Mouse (Mus musculus) heart, embryonic 13.5 days (tissue): ENCODE results near the gene Ankrd40. TPM values are rescaled to one million over a fixed set of nuclear protein-coding genes. Genes with fewer than 3 reads are reported as not detected.

Source experiments
- ATAC-seq: fragments of 200-750 bp; cut with Nextera tagmentation; 2 replicates; pipeline ENCODE4 v1.8.0; 2017; ENCODE audit warnings: moderate TSS enrichment; ENCODE audit not compliant: insufficient number of reproducible peaks, low FRiP score, low TSS enrichment; ENCODE audit errors: extremely low read depth
- H3K27ac ChIP-seq: fragments of 300-500 bp; sonication (generic); replicated peaks from 2 replicates; pipeline ENCODE4 v1.5.1; 2015; ENCODE audit warnings: moderate library complexity, mild to moderate bottlenecking, inconsistent platforms
- H3K27me3 ChIP-seq: fragments of 300-500 bp; sonication (generic); replicated peaks from 2 replicates; pipeline ENCODE4 v1.6.1; 2015; ENCODE audit warnings: mild to moderate bottlenecking, inconsistent platforms
- H3K36me3 ChIP-seq: fragments of 300-500 bp; sonication (generic); 2 replicates; pipeline ENCODE4 v1.6.1; 2015; ENCODE audit warnings: mild to moderate bottlenecking, inconsistent platforms
- H3K4me1 ChIP-seq: fragments of 300-500 bp; sonication (generic); 2 replicates; pipeline ENCODE4 v1.6.1; 2015; ENCODE audit warnings: inconsistent platforms
- H3K4me2 ChIP-seq: fragments of 300-500 bp; sonication (generic); 2 replicates; pipeline ENCODE4 v1.6.1; 2015; ENCODE audit warnings: inconsistent platforms, mild to moderate bottlenecking, moderate library complexity
- H3K4me3 ChIP-seq: fragments of 300-500 bp; sonication (generic); 2 replicates; pipeline ENCODE4 v1.5.1; 2015; ENCODE audit warnings: moderate library complexity, mild to moderate bottlenecking, inconsistent platforms
- H3K9ac ChIP-seq: fragments of 300-500 bp; sonication (generic); 2 replicates; pipeline ENCODE4 v1.6.1; 2015; ENCODE audit warnings: inconsistent platforms, mild to moderate bottlenecking, moderate library complexity
- H3K9me3 ChIP-seq: fragments of 300-500 bp; sonication (generic); 2 replicates; pipeline ENCODE4 v1.6.1; 2016; ENCODE audit warnings: inconsistent platforms
- WGBS: fragments of 180-500 bp; shearing (Covaris S2); methylation state at CpG from one replicate; pipeline ENCODE4 v1.1.7; 2015; ENCODE audit warnings: mixed read lengths; 5-methylcytosine and 5-hydroxymethylcytosine counted together
- polyA plus RNA-seq: library from polyadenylated mRNA; unstranded; fragments of >200 nt; fragmentation: Nextera tagmentation; extraction: Ambion mirVana; gene quantifications from 2 replicates; pipeline ENCODE4 v1.2.1, GENCODE M21; 2015

Ankrd40 gene
- polyA plus RNA-seq, 1 experiment from 2014 or later: 14.6 TPM

- Histone ChIP-seq H3K9me3 (no peaks in the 10 kb centered on the region), H3K4me1 (peaks cover 21% of the 10 kb centered on the region), H3K4me2 (no peak overlapping the region), H3K27ac (no peak overlapping the region), H3K27me3 (peaks cover 53% of the 10 kb centered on the region), H3K4me3 (no peak overlapping the region), H3K36me3 (no peaks in the 10 kb centered on the region), H3K9ac (no peak overlapping the region)
- no peak for ATAC-seq
- WGBS: 69% methylated on average over 4 of the region's 4 CpGs
Observed at GRCm38 (mm10) chr11:94389021-94389420, 61.2 kb downstream of the Ankrd40 start.

GRCm38 (mm10) chr11:94389724-94390396 lies 62.1 kb downstream of the Ankrd40 start:
- 60% methylated on average over 6 of the region's 6 CpGs for WGBS
- Histone ChIP-seq H3K4me1 (peaks cover 25% of the 10 kb centered on the region), H3K9me3 (no peaks in the 10 kb centered on the region), H3K4me2 (no peak overlapping the region), H3K36me3 (no peaks in the 10 kb centered on the region), H3K27me3 (peaks cover 54% of the 10 kb centered on the region), H3K9ac (no peak overlapping the region), H3K4me3 (no peak overlapping the region), H3K27ac (no peak overlapping the region)
- no peak for ATAC-seq

- ATAC-seq: no peak
Observed at GRCm38 (mm10) chr11:94390825-94391224, 63.0 kb downstream of the Ankrd40 start.

More at GRCm38 (mm10) chr11:94390825-94391224, 63.0 kb downstream of the Ankrd40 start:
- Histone ChIP-seq H3K27ac (no peak overlapping the region), H3K9ac (no peak overlapping the region), H3K4me2 (no peak overlapping the region), H3K4me3 (no peak overlapping the region), H3K36me3 (no peaks in the 10 kb centered on the region), H3K27me3 (peaks cover 54% of the 10 kb centered on the region), H3K9me3 (no peaks in the 10 kb centered on the region), H3K4me1 (peaks cover 20% of the 10 kb centered on the region)
- WGBS: 81% methylated on average over 6 of the region's 6 CpGs

Other genes starting within 250 kb of the Ankrd40 start
- gene Tob1, start 116.5 kb upstream of the Ankrd40 start, polyA plus RNA-seq: 26.1 and 29.9 TPM in 2 replicates
- gene Wfikkn2, start 82.0 kb upstream of the Ankrd40 start, polyA plus RNA-seq: 2.0 and 2.2 TPM in 2 replicates
- 0.20 TPM in 1 of 2 replicates, not detected in the other for gene Gm21885, start 46.1 kb upstream of the Ankrd40 start, polyA plus RNA-seq
- 68.5 and 70.2 TPM in 2 replicates for gene Luc7l3, start 6.0 kb upstream of the Ankrd40 start, polyA plus RNA-seq
- 0.96 and 1.6 TPM in 2 replicates for gene Abcc3, start 65.0 kb downstream of the Ankrd40 start, polyA plus RNA-seq
- 3.4 and 5.8 TPM in 2 replicates for gene Cacna1g, start 146.2 kb downstream of the Ankrd40 start, polyA plus RNA-seq
- 0.45 and 0.47 TPM in 2 replicates for gene Spata20, start 158.2 kb downstream of the Ankrd40 start, polyA plus RNA-seq
- 11.8 and 12.5 TPM in 2 replicates for gene Epn3, start 172.0 kb downstream of the Ankrd40 start, polyA plus RNA-seq
- 5.6 and 6.8 TPM in 2 replicates for gene Mycbpap, start 193.7 kb downstream of the Ankrd40 start, polyA plus RNA-seq
- gene Rsad1, start 221.3 kb downstream of the Ankrd40 start, polyA plus RNA-seq: 4.8 and 5.3 TPM in 2 replicates
- gene Chad, start 237.0 kb downstream of the Ankrd40 start, polyA plus RNA-seq: 0.34 and 0.39 TPM in 2 replicates